16 mouse cellular contexts compared by ENCODE assay signal in genomic region chr4:57175329-57175728, GRCm38 (mm10). TPM values are rescaled to one million over a fixed set of nuclear protein-coding genes. Genes with fewer than 3 reads are reported as not detected.
A peak's percentile ranks its signal among the peaks of the same experiment; 100 is the strongest.
DNase-seq lines count a peak whose midpoint lies in the region; ATAC-seq lines count a peak whose summit lies in the region.
"Had no signal": no experiment of that assay in that cellular context is flagged by ENCODE, and none has a peak within 500 bp of the region (broad histone marks: within the 10 kb centered on the region; RNA-seq: fewer than 3 reads in every experiment).

No protein-coding gene starts in this region.

- 0 out of 2 replicates have a peak, but pooled peaks have one; percentile 35 for ATAC-seq in kidney, embryonic 14.5 days (ENCODE audit: low FRiP score, low TSS enrichment)
- ATAC-seq in megakaryocyte-erythroid progenitor cell, adult 5-6 weeks (replicated peaks; ENCODE audit: low FRiP score, low TSS enrichment, poor library complexity, severe bottlenecking) = no peak
- ATAC-seq: forebrain, embryonic 13.5 days; midbrain, embryonic 16.5 days had no signal

- WGBS in kidney, embryonic 14.5 days = 36% methylated on average over 10 of the region's 10 CpGs

- H3K4me3 ChIP-seq in kidney, embryonic 14.5 days (ENCODE audit: low read length) = no peak overlapping the region
- H3K4me3 ChIP-seq: embryonic facial prominence, embryonic 15.5 days; forebrain, embryonic 13.5 days; liver, embryonic 13.5 days had no signal

- H3K27me3 ChIP-seq in kidney, embryonic 14.5 days (ENCODE audit: control insufficient read depth, insufficient read depth, low read length) = no peaks in the 10 kb centered on the region
- H3K27me3 ChIP-seq: embryonic facial prominence, embryonic 15.5 days; forebrain, embryonic 13.5 days had no signal

- no peaks in the 10 kb centered on the region for H3K9me3 ChIP-seq in kidney, embryonic 14.5 days (ENCODE audit: control insufficient read depth, low read length)
- H3K9me3 ChIP-seq: embryonic facial prominence, embryonic 15.5 days; forebrain, embryonic 13.5 days; liver, embryonic 13.5 days had no signal

- no peaks in the 10 kb centered on the region for H3K36me3 ChIP-seq in kidney, embryonic 14.5 days (ENCODE audit: control insufficient read depth, insufficient read depth, low read length)
- H3K36me3 ChIP-seq: embryonic facial prominence, embryonic 15.5 days; liver, embryonic 13.5 days had no signal

- no peaks in the 10 kb centered on the region for H3K4me1 ChIP-seq in kidney, embryonic 14.5 days (ENCODE audit: control insufficient read depth, insufficient read depth, low read length)

- no peak overlapping the region for H3K9ac ChIP-seq in kidney, embryonic 14.5 days (ENCODE audit: low read depth, low read length)
- H3K9ac ChIP-seq: embryonic facial prominence, embryonic 15.5 days; forebrain, embryonic 13.5 days; liver, embryonic 13.5 days had no signal

- no peak overlapping the region for H3K4me2 ChIP-seq in kidney, embryonic 14.5 days (replicated peaks; ENCODE audit: low read depth, low read length)
- H3K4me2 ChIP-seq: embryonic facial prominence, embryonic 15.5 days; forebrain, embryonic 13.5 days; liver, embryonic 13.5 days had no signal

- H3K27ac ChIP-seq in kidney, embryonic 14.5 days (ENCODE audit: low read depth, low read length) = no peak overlapping the region
- H3K27ac ChIP-seq: embryonic facial prominence, embryonic 15.5 days; forebrain, embryonic 13.5 days; liver, embryonic 13.5 days had no signal

- peak; percentile 35 for DNase-seq in embryo, embryonic 11 days
- no peak for DNase-seq in embryo, embryonic 10.5 days (ENCODE audit: low spot score)
- no peak for DNase-seq in kidney, adult 8-10 months
- DNase-seq in 416B (ENCODE audit: low read depth) = peak; percentile 20
- peak; percentile 34 for DNase-seq in lung, postnatal 25 days (ENCODE audit: low spot score)
- no peak for DNase-seq in T-cell, adult 2 months (ENCODE audit: low spot score)
- DNase-seq: cerebellum, postnatal 14 days; heart, postnatal 36 days; liver, embryonic 13.5 days; right cerebral cortex, postnatal 14 days; thymus, postnatal 4 days had no signal

RNA-seq across cellular contexts. Expression of gene Epb41l4b, which starts 32.1 kb away (rescaled TPM):
- polyA plus RNA-seq in kidney, embryonic 14.5 days (2014; fragmentation: Nextera tagmentation; extraction: Ambion mirVana) = 2.3 and 2.9 TPM in 2 replicates
- total RNA-seq in megakaryocyte-erythroid progenitor cell, adult 5-6 weeks (2014; fragmentation: Nextera tagmentation) = 1.6 and 3.5 TPM in 2 replicates
- 0.47 and 3.0 TPM in 2 replicates for total RNA-seq in megakaryocyte-erythroid progenitor cell, adult 5-6 weeks (2017)

Comparison
In these comparisons a context has a peak if more than half of its experiments do, and no peak if none do; other contexts are left out.
1. DNase-seq: peak in embryo, embryonic 11 days (single experiment), 416B (single experiment) and lung, postnatal 25 days (single experiment); none in embryo, embryonic 10.5 days (single experiment), kidney, adult 8-10 months (0 of 2) and T-cell, adult 2 months (single experiment).